Mouse (Mus musculus): ENCODE data around the gene Rab3c. TPM values are rescaled to one million over a fixed set of nuclear protein-coding genes. Genes with fewer than 3 reads are reported as not detected.

Gene Rab3c
- polyA plus RNA-seq, 1 experiment from 2014 or later = 0.47 TPM

- 69% methylated on average over 12 of the region's 12 CpGs for WGBS
- Histone ChIP-seq H3K9ac (ENCODE audit: low read length) (no peak overlapping the region), H3K36me3 (ENCODE audit: control insufficient read depth, insufficient read depth) (no peaks in the 10 kb centered on the region), H3K27me3 (ENCODE audit: control insufficient read depth, insufficient read depth, low read length) (no peaks in the 10 kb centered on the region), H3K4me1 (ENCODE audit: control insufficient read depth, insufficient read depth, low read length) (no peaks in the 10 kb centered on the region), H3K4me2 (ENCODE audit: low read depth, low read length) (no peak overlapping the region), H3K4me3 (ENCODE audit: low read length) (no peak overlapping the region), H3K9me3 (replicated peaks; ENCODE audit: control insufficient read depth, low read length) (no peaks in the 10 kb centered on the region), H3K27ac (ENCODE audit: low read length) (no peak overlapping the region)
- ATAC-seq (replicated peaks; ENCODE audit: extremely low read depth, insufficient read depth, low FRiP score) = no peak
These were observed 153.1 kb downstream of the Rab3c start for GRCm38 (mm10) chr13:110127613-110128258.

GRCm38 (mm10) chr13:110122825-110123224 lies 158.0 kb downstream of the Rab3c start:
- no peak for ATAC-seq (replicated peaks; ENCODE audit: extremely low read depth, insufficient read depth, low FRiP score)
- Histone ChIP-seq H3K4me1 (ENCODE audit: control insufficient read depth, insufficient read depth, low read length) (no peaks in the 10 kb centered on the region), H3K4me2 (ENCODE audit: low read depth, low read length) (no peak overlapping the region), H3K27ac (ENCODE audit: low read length) (no peak overlapping the region), H3K9ac (ENCODE audit: low read length) (no peak overlapping the region), H3K9me3 (replicated peaks; ENCODE audit: control insufficient read depth, low read length) (no peaks in the 10 kb centered on the region), H3K36me3 (ENCODE audit: control insufficient read depth, insufficient read depth) (no peaks in the 10 kb centered on the region), H3K4me3 (ENCODE audit: low read length) (no peak overlapping the region), H3K27me3 (ENCODE audit: control insufficient read depth, insufficient read depth, low read length) (no peaks in the 10 kb centered on the region)
- WGBS = 69% methylated on average over 4 of the region's 4 CpGs

GRCm38 (mm10) chr13:110116892-110117291 lies 163.9 kb downstream of the Rab3c start:
- Histone ChIP-seq H3K27me3 (ENCODE audit: control insufficient read depth, insufficient read depth, low read length) (no peaks in the 10 kb centered on the region), H3K4me1 (ENCODE audit: control insufficient read depth, insufficient read depth, low read length) (no peaks in the 10 kb centered on the region), H3K4me3 (ENCODE audit: low read length) (no peak overlapping the region), H3K36me3 (ENCODE audit: control insufficient read depth, insufficient read depth) (no peaks in the 10 kb centered on the region), H3K9me3 (replicated peaks; ENCODE audit: control insufficient read depth, low read length) (no peaks in the 10 kb centered on the region), H3K27ac (ENCODE audit: low read length) (no peak overlapping the region), H3K4me2 (ENCODE audit: low read depth, low read length) (no peak overlapping the region), H3K9ac (ENCODE audit: low read length) (no peak overlapping the region)
- no peak for ATAC-seq (replicated peaks; ENCODE audit: extremely low read depth, insufficient read depth, low FRiP score)
- WGBS = 81% methylated on average over 5 of the region's 5 CpGs

- 78% methylated on average over 3 of the region's 3 CpGs for WGBS
These were observed 164.5 kb downstream of the Rab3c start for GRCm38 (mm10) chr13:110116316-110116715.

GRCm38 (mm10) chr13:110114870-110115645 lies 165.7 kb downstream of the Rab3c start:
- Histone ChIP-seq H3K4me1 (ENCODE audit: control insufficient read depth, insufficient read depth, low read length) (no peaks in the 10 kb centered on the region), H3K4me2 (ENCODE audit: low read depth, low read length) (no peak overlapping the region), H3K9ac (ENCODE audit: low read length) (no peak overlapping the region), H3K27ac (ENCODE audit: low read length) (no peak overlapping the region), H3K9me3 (replicated peaks; ENCODE audit: control insufficient read depth, low read length) (no peaks in the 10 kb centered on the region), H3K27me3 (ENCODE audit: control insufficient read depth, insufficient read depth, low read length) (no peaks in the 10 kb centered on the region), H3K4me3 (ENCODE audit: low read length) (no peak overlapping the region), H3K36me3 (ENCODE audit: control insufficient read depth, insufficient read depth) (no peaks in the 10 kb centered on the region)
- no peak for ATAC-seq (replicated peaks; ENCODE audit: extremely low read depth, insufficient read depth, low FRiP score)
- 63% methylated on average over 7 of the region's 7 CpGs for WGBS

More at GRCm38 (mm10) chr13:110116316-110116715, 164.5 kb downstream of the Rab3c start:
- no peak overlapping the region for H3K27ac ChIP-seq (ENCODE audit: low read length)
- ATAC-seq (replicated peaks; ENCODE audit: extremely low read depth, insufficient read depth, low FRiP score) = no peak
- no peak overlapping the region for H3K9ac ChIP-seq (ENCODE audit: low read length)
- no peaks in the 10 kb centered on the region for H3K9me3 ChIP-seq (replicated peaks; ENCODE audit: control insufficient read depth, low read length)
- H3K36me3 ChIP-seq (ENCODE audit: control insufficient read depth, insufficient read depth) = no peaks in the 10 kb centered on the region
- H3K27me3 ChIP-seq (ENCODE audit: control insufficient read depth, insufficient read depth, low read length) = no peaks in the 10 kb centered on the region
- no peaks in the 10 kb centered on the region for H3K4me1 ChIP-seq (ENCODE audit: control insufficient read depth, insufficient read depth, low read length)
- H3K4me3 ChIP-seq (ENCODE audit: low read length) = no peak overlapping the region
- H3K4me2 ChIP-seq (ENCODE audit: low read depth, low read length) = no peak overlapping the region

GRCm38 (mm10) chr13:110113711-110114110 lies 167.1 kb downstream of the Rab3c start:
- no peak overlapping the region for H3K9ac ChIP-seq (ENCODE audit: low read length)
- 86% methylated on average over 6 of the region's 6 CpGs for WGBS
- no peaks in the 10 kb centered on the region for H3K9me3 ChIP-seq (replicated peaks; ENCODE audit: control insufficient read depth, low read length)
- H3K4me3 ChIP-seq (ENCODE audit: low read length) = no peak overlapping the region
- H3K4me1 ChIP-seq (ENCODE audit: control insufficient read depth, insufficient read depth, low read length) = no peaks in the 10 kb centered on the region
- no peak for ATAC-seq (replicated peaks; ENCODE audit: extremely low read depth, insufficient read depth, low FRiP score)
- H3K27me3 ChIP-seq (ENCODE audit: control insufficient read depth, insufficient read depth, low read length) = no peaks in the 10 kb centered on the region
- H3K27ac ChIP-seq (ENCODE audit: low read length) = no peak overlapping the region
- no peak overlapping the region for H3K4me2 ChIP-seq (ENCODE audit: low read depth, low read length)
- H3K36me3 ChIP-seq (ENCODE audit: control insufficient read depth, insufficient read depth) = no peaks in the 10 kb centered on the region

GRCm38 (mm10) chr13:110097424-110098050 lies 183.3 kb downstream of the Rab3c start:
- Histone ChIP-seq H3K9me3 (replicated peaks; ENCODE audit: control insufficient read depth, low read length) (no peaks in the 10 kb centered on the region), H3K9ac (ENCODE audit: low read length) (no peak overlapping the region), H3K36me3 (ENCODE audit: control insufficient read depth, insufficient read depth) (no peaks in the 10 kb centered on the region), H3K4me1 (ENCODE audit: control insufficient read depth, insufficient read depth, low read length) (no peaks in the 10 kb centered on the region), H3K4me3 (ENCODE audit: low read length) (no peak overlapping the region), H3K27me3 (ENCODE audit: control insufficient read depth, insufficient read depth, low read length) (no peaks in the 10 kb centered on the region), H3K27ac (ENCODE audit: low read length) (no peak overlapping the region), H3K4me2 (ENCODE audit: low read depth, low read length) (no peak overlapping the region)
- no peak for ATAC-seq (replicated peaks; ENCODE audit: extremely low read depth, insufficient read depth, low FRiP score)
- WGBS = 66% methylated on average over 6 of the region's 6 CpGs

- no peak overlapping the region for H3K9ac ChIP-seq (ENCODE audit: low read length)
These were observed 185.8 kb downstream of the Rab3c start for GRCm38 (mm10) chr13:110094998-110095397.

More at GRCm38 (mm10) chr13:110094998-110095397, 185.8 kb downstream of the Rab3c start:
- ATAC-seq (replicated peaks; ENCODE audit: extremely low read depth, insufficient read depth, low FRiP score) = no peak
- H3K9me3 ChIP-seq (replicated peaks; ENCODE audit: control insufficient read depth, low read length) = no peaks in the 10 kb centered on the region
- no peak overlapping the region for H3K4me2 ChIP-seq (ENCODE audit: low read depth, low read length)
- 72% methylated on average over 6 of the region's 6 CpGs for whole genome bisulfite sequencing
- no peaks in the 10 kb centered on the region for H3K27me3 ChIP-seq (ENCODE audit: control insufficient read depth, insufficient read depth, low read length)
- no peak overlapping the region for H3K4me3 ChIP-seq (ENCODE audit: low read length)
- no peaks in the 10 kb centered on the region for H3K4me1 ChIP-seq (ENCODE audit: control insufficient read depth, insufficient read depth, low read length)
- H3K27ac ChIP-seq (ENCODE audit: low read length) = no peak overlapping the region
- no peaks in the 10 kb centered on the region for H3K36me3 ChIP-seq (ENCODE audit: control insufficient read depth, insufficient read depth)

Data from heart, embryonic 16.5 days (tissue).